Mouse (Mus musculus): ENCODE measurements around the gene Rnf19b. TPM values are rescaled to one million over a fixed set of nuclear protein-coding genes. Genes with fewer than 3 reads are reported as not detected.

The Rnf19b gene
- polyA plus RNA-seq, 1 experiment from 2014 or later: 8.4 TPM

GRCm38 (mm10) chr4:129059922-129060321 lies 1.9 kb downstream of the Rnf19b start:
- Histone ChIP-seq H3K9me3 (ENCODE audit: control insufficient read depth, low read length) (no peaks in the 10 kb centered on the region), H3K4me2 (ENCODE audit: low read length) (peak overlapping the region; percentile 95), H3K27ac (ENCODE audit: low read depth) (no peak overlapping the region), H3K9ac (ENCODE audit: low read length) (no peak overlapping the region), H3K36me3 (ENCODE audit: control insufficient read depth, insufficient read depth, low read length) (no peaks in the 10 kb centered on the region), H3K4me1 (replicated peaks; ENCODE audit: control insufficient read depth, insufficient read depth, low read length) (peaks cover 15% of the 10 kb centered on the region), H3K27me3 (replicated peaks; ENCODE audit: control insufficient read depth, insufficient read depth, low read length) (no peaks in the 10 kb centered on the region), H3K4me3 (ENCODE audit: low read depth, low read length) (peak overlapping the region; percentile 86; the same call in 1 of the 2 replicates)
- DNase-seq (ENCODE audit: low spot score): no peak
- 24% methylated on average over 4 of the region's 4 CpGs for WGBS
- ATAC-seq (replicated peaks; ENCODE audit: low FRiP score, low TSS enrichment, low read depth): no peak

- Histone ChIP-seq H3K27me3 (replicated peaks; ENCODE audit: control insufficient read depth, insufficient read depth, low read length) (no peaks in the 10 kb centered on the region), H3K27ac (ENCODE audit: low read depth) (no peak overlapping the region), H3K4me3 (ENCODE audit: low read depth, low read length) (no peak overlapping the region), H3K36me3 (ENCODE audit: control insufficient read depth, insufficient read depth, low read length) (no peaks in the 10 kb centered on the region), H3K9ac (ENCODE audit: low read length) (no peak overlapping the region), H3K4me1 (replicated peaks; ENCODE audit: control insufficient read depth, insufficient read depth, low read length) (peaks cover 15% of the 10 kb centered on the region), H3K9me3 (ENCODE audit: control insufficient read depth, low read length) (no peaks in the 10 kb centered on the region), H3K4me2 (ENCODE audit: low read length) (no peak overlapping the region)
- DNase-seq (ENCODE audit: low spot score) (no peak), ATAC-seq (replicated peaks; ENCODE audit: low FRiP score, low TSS enrichment, low read depth) (no peak)
- 95% methylated on average over 1 of the region's 1 CpGs for WGBS
Measured at GRCm38 (mm10) chr4:129061486-129061885, 3.4 kb downstream of the Rnf19b start.

GRCm38 (mm10) chr4:129062281-129063075 lies 4.4 kb downstream of the Rnf19b start:
- ATAC-seq (replicated peaks; ENCODE audit: low FRiP score, low TSS enrichment, low read depth) (no peak), DNase-seq (ENCODE audit: low spot score) (no peak)
- H3K4me2 ChIP-seq (ENCODE audit: low read length): no peak overlapping the region
- H3K4me3 ChIP-seq (ENCODE audit: low read depth, low read length): no peak overlapping the region
- H3K4me1 ChIP-seq (replicated peaks; ENCODE audit: control insufficient read depth, insufficient read depth, low read length): peaks cover 12% of the 10 kb centered on the region
- no peaks in the 10 kb centered on the region for H3K27me3 ChIP-seq (replicated peaks; ENCODE audit: control insufficient read depth, insufficient read depth, low read length)
- 74% methylated on average over 3 of the region's 3 CpGs for WGBS
- H3K36me3 ChIP-seq (ENCODE audit: control insufficient read depth, insufficient read depth, low read length): no peaks in the 10 kb centered on the region
- H3K9ac ChIP-seq (ENCODE audit: low read length): no peak overlapping the region
- no peaks in the 10 kb centered on the region for H3K9me3 ChIP-seq (ENCODE audit: control insufficient read depth, low read length)
- no peak overlapping the region for H3K27ac ChIP-seq (ENCODE audit: low read depth)

- ATAC-seq (replicated peaks; ENCODE audit: low FRiP score, low TSS enrichment, low read depth) (no peak), DNase-seq (ENCODE audit: low spot score) (no peak)
- Histone ChIP-seq H3K9ac (ENCODE audit: low read length) (no peak overlapping the region), H3K36me3 (ENCODE audit: control insufficient read depth, insufficient read depth, low read length) (no peaks in the 10 kb centered on the region), H3K27me3 (replicated peaks; ENCODE audit: control insufficient read depth, insufficient read depth, low read length) (no peaks in the 10 kb centered on the region), H3K4me1 (replicated peaks; ENCODE audit: control insufficient read depth, insufficient read depth, low read length) (peaks cover 3% of the 10 kb centered on the region; the same call in 1 of the 2 replicates), H3K27ac (ENCODE audit: low read depth) (no peak overlapping the region), H3K4me2 (ENCODE audit: low read length) (no peak overlapping the region), H3K4me3 (ENCODE audit: low read depth, low read length) (no peak overlapping the region), H3K9me3 (ENCODE audit: control insufficient read depth, low read length) (no peaks in the 10 kb centered on the region)
Measured at GRCm38 (mm10) chr4:129065688-129066236, 7.7 kb downstream of the Rnf19b start.

GRCm38 (mm10) chr4:129067638-129068415 lies 9.8 kb downstream of the Rnf19b start:
- H3K27me3 ChIP-seq (replicated peaks; ENCODE audit: control insufficient read depth, insufficient read depth, low read length): no peaks in the 10 kb centered on the region
- no peaks in the 10 kb centered on the region for H3K36me3 ChIP-seq (ENCODE audit: control insufficient read depth, insufficient read depth, low read length)
- 84% methylated on average over 5 of the region's 5 CpGs for WGBS
- ATAC-seq (replicated peaks; ENCODE audit: low FRiP score, low TSS enrichment, low read depth) (no peak), DNase-seq (ENCODE audit: low spot score) (no peak)
- no peak overlapping the region for H3K9ac ChIP-seq (ENCODE audit: low read length)
- no peaks in the 10 kb centered on the region for H3K9me3 ChIP-seq (ENCODE audit: control insufficient read depth, low read length)
- H3K4me3 ChIP-seq (ENCODE audit: low read depth, low read length): no peak overlapping the region
- no peak overlapping the region for H3K27ac ChIP-seq (ENCODE audit: low read depth)
- peaks cover 3% of the 10 kb centered on the region; the same call in 1 of the 2 replicates for H3K4me1 ChIP-seq (replicated peaks; ENCODE audit: control insufficient read depth, insufficient read depth, low read length)
- H3K4me2 ChIP-seq (ENCODE audit: low read length): no peak overlapping the region

- Histone ChIP-seq H3K27me3 (replicated peaks; ENCODE audit: control insufficient read depth, insufficient read depth, low read length) (no peaks in the 10 kb centered on the region), H3K4me3 (ENCODE audit: low read depth, low read length) (no peak overlapping the region), H3K36me3 (ENCODE audit: control insufficient read depth, insufficient read depth, low read length) (no peaks in the 10 kb centered on the region), H3K4me2 (ENCODE audit: low read length) (no peak overlapping the region), H3K27ac (ENCODE audit: low read depth) (no peak overlapping the region), H3K9me3 (ENCODE audit: control insufficient read depth, low read length) (no peaks in the 10 kb centered on the region), H3K9ac (ENCODE audit: low read length) (no peak overlapping the region), H3K4me1 (replicated peaks; ENCODE audit: control insufficient read depth, insufficient read depth, low read length) (no peaks in the 10 kb centered on the region; the same call in 1 of the 2 replicates)
- 92% methylated on average over 4 of the region's 4 CpGs for WGBS
- no peak for ATAC-seq (replicated peaks; ENCODE audit: low FRiP score, low TSS enrichment, low read depth)
- no peak for DNase-seq (ENCODE audit: low spot score)
Measured at GRCm38 (mm10) chr4:129068848-129069247, 10.8 kb downstream of the Rnf19b start.

- Histone ChIP-seq H3K27ac (ENCODE audit: low read depth) (no peak overlapping the region), H3K9ac (ENCODE audit: low read length) (no peak overlapping the region), H3K36me3 (ENCODE audit: control insufficient read depth, insufficient read depth, low read length) (peaks cover 71% of the 10 kb centered on the region), H3K4me3 (ENCODE audit: low read depth, low read length) (no peak overlapping the region), H3K4me1 (replicated peaks; ENCODE audit: control insufficient read depth, insufficient read depth, low read length) (no peaks in the 10 kb centered on the region), H3K9me3 (ENCODE audit: control insufficient read depth, low read length) (peaks cover 4% of the 10 kb centered on the region; the same call in 1 of the 2 replicates), H3K4me2 (ENCODE audit: low read length) (no peak overlapping the region), H3K27me3 (replicated peaks; ENCODE audit: control insufficient read depth, insufficient read depth, low read length) (no peaks in the 10 kb centered on the region)
- ATAC-seq (replicated peaks; ENCODE audit: low FRiP score, low TSS enrichment, low read depth): no peak
- 98% methylated on average over 9 of the region's 9 CpGs for WGBS
- DNase-seq (ENCODE audit: low spot score): no peak
Measured at GRCm38 (mm10) chr4:129079126-129079525, 21.1 kb downstream of the Rnf19b start.

GRCm38 (mm10) chr4:129081041-129081440 lies 23.0 kb downstream of the Rnf19b start:
- WGBS: 82% methylated on average over 7 of the region's 7 CpGs
- ATAC-seq (replicated peaks; ENCODE audit: low FRiP score, low TSS enrichment, low read depth) (no peak), DNase-seq (ENCODE audit: low spot score) (no peak)
- H3K36me3 ChIP-seq (ENCODE audit: control insufficient read depth, insufficient read depth, low read length): peaks cover 64% of the 10 kb centered on the region
- H3K4me3 ChIP-seq (ENCODE audit: low read depth, low read length): no peak overlapping the region
- H3K4me1 ChIP-seq (replicated peaks; ENCODE audit: control insufficient read depth, insufficient read depth, low read length): no peaks in the 10 kb centered on the region
- H3K9me3 ChIP-seq (ENCODE audit: control insufficient read depth, low read length): peaks cover 4% of the 10 kb centered on the region; the same call in 1 of the 2 replicates
- no peak overlapping the region for H3K4me2 ChIP-seq (ENCODE audit: low read length)
- H3K9ac ChIP-seq (ENCODE audit: low read length): no peak overlapping the region
- H3K27ac ChIP-seq (ENCODE audit: low read depth): no peak overlapping the region
- no peaks in the 10 kb centered on the region for H3K27me3 ChIP-seq (replicated peaks; ENCODE audit: control insufficient read depth, insufficient read depth, low read length)
